Mouse (Mus musculus) urinary bladder, adult 2 months (tissue): ENCODE data around the gene Dbi. TPM values are rescaled to one million over a fixed set of nuclear protein-coding genes. Genes with fewer than 3 reads are reported as not detected.
A peak's percentile ranks its signal among the peaks of the same experiment; 100 is the strongest.

Experiments
- DNase-seq: peaks from one replicate; pipeline ENCODE4 v3.0.0; 2022; ENCODE audit warnings: low spot score
- polyA plus RNA-seq: library from polyadenylated mRNA; depleted of rRNA; stranded (reverse); fragments of >200 nt; gene quantifications from 2 replicates; pipeline ENCODE4 v1.2.3, GENCODE M21; 2012

Dbi gene
- polyA plus RNA-seq, 1 experiment = 515 TPM

- no peak for DNase-seq
Observed at GRCm38 (mm10) chr1:120121930-120122530, 1.2 kb upstream of the Dbi start.

GRCm38 (mm10) chr1:120120141-120120968 lies 523 bp downstream of the Dbi start:
- peak; percentile 32 for DNase-seq

GRCm38 (mm10) chr1:120119389-120119788 lies 1.5 kb downstream of the Dbi start:
- no peak for DNase-seq

- no peak for DNase-seq
Observed at GRCm38 (mm10) chr1:120118854-120119253, 2.0 kb downstream of the Dbi start.

GRCm38 (mm10) chr1:120116106-120116505 lies 4.8 kb downstream of the Dbi start:
- no peak for DNase-seq

- DNase-seq = no peak
Observed at GRCm38 (mm10) chr1:120115671-120116081, 5.2 kb downstream of the Dbi start.

GRCm38 (mm10) chr1:120112251-120113187 lies 8.4 kb downstream of the Dbi start:
- no peak for DNase-seq

- no peak for DNase-seq
Observed at GRCm38 (mm10) chr1:120111766-120112165, 9.1 kb downstream of the Dbi start.

- no peak for DNase-seq
Observed at GRCm38 (mm10) chr1:120109741-120110432, 11.0 kb downstream of the Dbi start.

- DNase-seq = no peak
Observed at GRCm38 (mm10) chr1:120105556-120105959, 15.3 kb downstream of the Dbi start.

GRCm38 (mm10) chr1:120101227-120101609 lies 19.7 kb downstream of the Dbi start:
- DNase-seq = no peak

- DNase-seq = no peak
Observed at GRCm38 (mm10) chr1:120100456-120101226, 20.2 kb downstream of the Dbi start.

- no peak for DNase-seq
Observed at GRCm38 (mm10) chr1:120099483-120099882, 21.4 kb downstream of the Dbi start.

- DNase-seq = peak; percentile 56
Observed at GRCm38 (mm10) chr1:120098327-120098726, 22.6 kb downstream of the Dbi start.

- no peak for DNase-seq
Observed at GRCm38 (mm10) chr1:120094920-120095319, 26.0 kb downstream of the Dbi start.

GRCm38 (mm10) chr1:120093482-120094134 lies 27.3 kb downstream of the Dbi start:
- peak; percentile 66 for DNase-seq

GRCm38 (mm10) chr1:120090880-120091570 lies 29.9 kb downstream of the Dbi start:
- DNase-seq = no peak

- no peak for DNase-seq
Observed at GRCm38 (mm10) chr1:120089180-120089579, 31.7 kb downstream of the Dbi start.

- no peak for DNase-seq
Observed at GRCm38 (mm10) chr1:120086644-120087043, 34.2 kb downstream of the Dbi start.

- DNase-seq = no peak
Observed at GRCm38 (mm10) chr1:120085696-120086095, 35.2 kb downstream of the Dbi start.
